Mouse (Mus musculus) testis, adult 2 months (tissue): ENCODE results near the gene Pik3c2g. TPM values are rescaled to one million over a fixed set of nuclear protein-coding genes. Genes with fewer than 3 reads are reported as not detected.
A peak's percentile ranks its signal among the peaks of the same experiment; 100 is the strongest.

Source experiments
- H3K27ac ChIP-seq: fragments of 200-500 bp; 2 replicates; pipeline ENCODE4 v1.5.1; 2012; ENCODE audit warnings: low read depth, low read length; ENCODE audit not compliant: control insufficient read depth, insufficient read depth
- H3K27me3 ChIP-seq: fragments of 200-500 bp; 2 replicates; pipeline ENCODE4 v1.6.1; 2012; ENCODE audit warnings: mild to moderate bottlenecking, low read length, moderate library complexity; ENCODE audit not compliant: control insufficient read depth, insufficient read depth
- H3K36me3 ChIP-seq: fragments of 200-500 bp; 2 replicates; pipeline ENCODE4 v1.6.1; 2012; ENCODE audit warnings: mild to moderate bottlenecking, low read length; ENCODE audit not compliant: control insufficient read depth, insufficient read depth
- H3K4me1 ChIP-seq: fragments of 200-500 bp; 2 replicates; pipeline ENCODE4 v1.6.1; 2012; ENCODE audit warnings: low read length; ENCODE audit not compliant: control insufficient read depth, insufficient read depth
- H3K4me3 ChIP-seq: fragments of 200-500 bp; 2 replicates; pipeline ENCODE4 v1.5.1; 2012; ENCODE audit warnings: low read depth, mild to moderate bottlenecking, low read length, moderate library complexity, mixed read lengths; ENCODE audit not compliant: control insufficient read depth
- CTCF ChIP-seq: fragments of 200-500 bp; IDR thresholded peaks from 2 replicates; pipeline ENCODE4 v1.5.1; 2012; ENCODE audit warnings: low read depth, mild to moderate bottlenecking, inconsistent platforms, low read length, moderate library complexity; ENCODE audit not compliant: control insufficient read depth, insufficient read depth, insufficient replicate concordance
- POLR2A ChIP-seq: fragments of 200-500 bp; IDR thresholded peaks from 2 replicates; pipeline ENCODE4 v1.6.1; 2012; ENCODE audit warnings: low read depth, mild to moderate bottlenecking, inconsistent platforms, low read length, moderate library complexity; ENCODE audit not compliant: control insufficient read depth
- polyA plus RNA-seq: library from polyadenylated mRNA; depleted of rRNA; stranded (reverse); fragments of >200 nt; gene quantifications from 2 replicates; pipeline ENCODE4 v1.2.3, GENCODE M21; 2012; rRNA removed

Gene Pik3c2g
- polyA plus RNA-seq, 1 experiment, result 0.35 TPM

GRCm38 (mm10) chr6:139974668-139975067 is 387.6 kb downstream of the Pik3c2g start:
- no peaks in the 10 kb centered on the region for H3K4me1 ChIP-seq
- no peak overlapping the region for H3K27ac ChIP-seq
- H3K27me3 ChIP-seq, result no peaks in the 10 kb centered on the region
- H3K36me3 ChIP-seq, result no peaks in the 10 kb centered on the region
- no peak overlapping the region for H3K4me3 ChIP-seq
- TF ChIP-seq CTCF (no peak), POLR2A (no peak)

- TF ChIP-seq CTCF (no peak), POLR2A (no peak)
Observed at GRCm38 (mm10) chr6:139978114-139978513, 391.1 kb downstream of the Pik3c2g start.

GRCm38 (mm10) chr6:139981061-139981460 is 394.0 kb downstream of the Pik3c2g start:
- TF ChIP-seq CTCF, result no peak
- no peak for TF ChIP-seq POLR2A
- no peaks in the 10 kb centered on the region for H3K4me1 ChIP-seq
- H3K36me3 ChIP-seq, result no peaks in the 10 kb centered on the region
- H3K4me3 ChIP-seq, result no peak overlapping the region
- H3K27ac ChIP-seq, result no peak overlapping the region
- H3K27me3 ChIP-seq, result no peaks in the 10 kb centered on the region

More at GRCm38 (mm10) chr6:139978114-139978513, 391.1 kb downstream of the Pik3c2g start:
- H3K27me3 ChIP-seq, result no peaks in the 10 kb centered on the region
- H3K4me3 ChIP-seq, result no peak overlapping the region
- H3K4me1 ChIP-seq, result no peaks in the 10 kb centered on the region
- no peak overlapping the region for H3K27ac ChIP-seq
- H3K36me3 ChIP-seq, result no peaks in the 10 kb centered on the region

- H3K36me3 ChIP-seq, result no peaks in the 10 kb centered on the region
- no peak overlapping the region for H3K27ac ChIP-seq
- TF ChIP-seq POLR2A (no peak), CTCF (no peak)
- H3K4me3 ChIP-seq, result no peak overlapping the region
- H3K27me3 ChIP-seq, result no peaks in the 10 kb centered on the region
- no peaks in the 10 kb centered on the region for H3K4me1 ChIP-seq
Observed at GRCm38 (mm10) chr6:139984069-139984468, 397.0 kb downstream of the Pik3c2g start.

GRCm38 (mm10) chr6:139986564-139986963 is 399.5 kb downstream of the Pik3c2g start:
- TF ChIP-seq CTCF, result no peak
- TF ChIP-seq POLR2A, result no peak
- no peaks in the 10 kb centered on the region for H3K36me3 ChIP-seq
- H3K27me3 ChIP-seq, result no peaks in the 10 kb centered on the region
- no peak overlapping the region for H3K4me3 ChIP-seq
- H3K27ac ChIP-seq, result no peak overlapping the region
- no peaks in the 10 kb centered on the region for H3K4me1 ChIP-seq

- Histone ChIP-seq H3K27ac (no peak overlapping the region), H3K27me3 (no peaks in the 10 kb centered on the region), H3K4me3 (no peak overlapping the region), H3K4me1 (no peaks in the 10 kb centered on the region), H3K36me3 (no peaks in the 10 kb centered on the region)
- TF ChIP-seq POLR2A (no peak), CTCF (no peak)
Observed at GRCm38 (mm10) chr6:139989075-139989474, 402.1 kb downstream of the Pik3c2g start.

- TF ChIP-seq CTCF, result no peak
- no peak for TF ChIP-seq POLR2A
Observed at GRCm38 (mm10) chr6:139989597-139989996, 402.6 kb downstream of the Pik3c2g start.

GRCm38 (mm10) chr6:140005181-140005580 is 418.2 kb downstream of the Pik3c2g start:
- H3K27me3 ChIP-seq, result no peaks in the 10 kb centered on the region
- peak; percentile 23; the same call in 1 of the 2 replicates for TF ChIP-seq CTCF
- no peak for TF ChIP-seq POLR2A
- no peaks in the 10 kb centered on the region for H3K36me3 ChIP-seq
- no peaks in the 10 kb centered on the region for H3K4me1 ChIP-seq
- H3K27ac ChIP-seq, result no peak overlapping the region
- no peak overlapping the region for H3K4me3 ChIP-seq

More at GRCm38 (mm10) chr6:139989597-139989996, 402.6 kb downstream of the Pik3c2g start:
- Histone ChIP-seq H3K27me3 (no peaks in the 10 kb centered on the region), H3K27ac (no peak overlapping the region), H3K36me3 (no peaks in the 10 kb centered on the region), H3K4me1 (no peaks in the 10 kb centered on the region), H3K4me3 (no peak overlapping the region)

Other genes with a start within 250 kb of the Pik3c2g start
- 0.11 and 0.30 TPM in 2 replicates for gene Rergl, start 85.2 kb upstream of the Pik3c2g start, polyA plus RNA-seq